Mouse (Mus musculus): ENCODE results near the gene Cfap97d1. TPM values are rescaled to one million over a fixed set of nuclear protein-coding genes. Genes with fewer than 3 reads are reported as not detected.

The Cfap97d1 gene
- polyA plus RNA-seq, 1 experiment from 2014 or later: not detected

GRCm38 (mm10) chr11:102040138-102040524 lies 56.1 kb downstream of the Cfap97d1 start:
- peak; percentile 89 for ATAC-seq (ENCODE audit: borderline replicate concordance, extremely low read depth, low FRiP score, low TSS enrichment)
- H3K36me3 ChIP-seq: no peaks in the 10 kb centered on the region
- no peak overlapping the region for H3K4me3 ChIP-seq
- WGBS: 1% methylated on average over 9 of the region's 9 CpGs
- H3K27ac ChIP-seq: no peak overlapping the region
- H3K4me1 ChIP-seq: peaks cover 6% of the 10 kb centered on the region; the same call in 1 of the 2 replicates
- no peaks in the 10 kb centered on the region for H3K9me3 ChIP-seq
- H3K27me3 ChIP-seq: 0 out of 2 replicates have a peak, but pooled peaks cover 6% of the 10 kb centered on the region
- H3K9ac ChIP-seq: no peak overlapping the region
- H3K4me2 ChIP-seq: no peak overlapping the region

GRCm38 (mm10) chr11:102040646-102041045 lies 56.6 kb downstream of the Cfap97d1 start:
- 70% methylated on average over 4 of the region's 4 CpGs for WGBS
- H3K27ac ChIP-seq: no peak overlapping the region
- no peak overlapping the region for H3K9ac ChIP-seq
- H3K36me3 ChIP-seq: no peaks in the 10 kb centered on the region
- 0 out of 2 replicates have a peak, but pooled peaks cover 6% of the 10 kb centered on the region for H3K27me3 ChIP-seq
- H3K9me3 ChIP-seq: peaks cover 3% of the 10 kb centered on the region; the same call in 1 of the 2 replicates
- H3K4me1 ChIP-seq: peaks cover 6% of the 10 kb centered on the region; the same call in 1 of the 2 replicates
- ATAC-seq (ENCODE audit: borderline replicate concordance, extremely low read depth, low FRiP score, low TSS enrichment): 0 out of 2 replicates have a peak, but pooled peaks have one; percentile 7
- H3K4me2 ChIP-seq: no peak overlapping the region
- H3K4me3 ChIP-seq: no peak overlapping the region

- Histone ChIP-seq H3K36me3 (no peaks in the 10 kb centered on the region), H3K4me1 (peaks cover 6% of the 10 kb centered on the region; the same call in 1 of the 2 replicates), H3K27me3 (0 out of 2 replicates have a peak, but pooled peaks cover 6% of the 10 kb centered on the region), H3K27ac (no peak within 1 kb of the TSS), H3K9ac (no peak within 1 kb of the TSS), H3K4me3 (no peak within 1 kb of the TSS), H3K4me2 (no peak within 1 kb of the TSS), H3K9me3 (peaks cover 4% of the 10 kb centered on the region; the same call in 1 of the 2 replicates)
- 60% methylated on average over 5 of the region's 5 CpGs for WGBS
- ATAC-seq (ENCODE audit: borderline replicate concordance, extremely low read depth, low FRiP score, low TSS enrichment): no peak; the same call in 1 of the 2 replicates
These were observed 57.4 kb downstream of the Cfap97d1 start, which contains the start of gene Cd300lg for GRCm38 (mm10) chr11:102041350-102041949. Gene Cd300lg, plus strand, starts transcription at chr11:102041509.

Other genes starting within 250 kb of the Cfap97d1 start
- 12.5 and 12.9 TPM in 2 replicates for gene Etv4, start 198.9 kb upstream of the Cfap97d1 start, polyA plus RNA-seq (2015; fragmentation: Nextera tagmentation; extraction: Ambion mirVana)
- gene Meox1, start 89.9 kb upstream of the Cfap97d1 start, polyA plus RNA-seq (2015; fragmentation: Nextera tagmentation; extraction: Ambion mirVana): 10.3 and 10.4 TPM in 2 replicates
- gene Sost, start 17.3 kb upstream of the Cfap97d1 start, polyA plus RNA-seq (2015; fragmentation: Nextera tagmentation; extraction: Ambion mirVana): 0.44 and 0.52 TPM in 2 replicates
- gene Dusp3, start 2.7 kb downstream of the Cfap97d1 start, polyA plus RNA-seq (2015; fragmentation: Nextera tagmentation; extraction: Ambion mirVana): 18.8 and 20.0 TPM in 2 replicates
- gene Mpp3, start 44.2 kb downstream of the Cfap97d1 start, polyA plus RNA-seq (2015; fragmentation: Nextera tagmentation; extraction: Ambion mirVana): 3.8 and 3.9 TPM in 2 replicates
- gene Cd300lg, start 57.2 kb downstream of the Cfap97d1 start, polyA plus RNA-seq (2015; fragmentation: Nextera tagmentation; extraction: Ambion mirVana): 0.59 and 0.63 TPM in 2 replicates
- gene Mpp2, start 104.2 kb downstream of the Cfap97d1 start, polyA plus RNA-seq (2015; fragmentation: Nextera tagmentation; extraction: Ambion mirVana): 5.8 and 6.9 TPM in 2 replicates
- gene Ppy, start 117.0 kb downstream of the Cfap97d1 start, polyA plus RNA-seq (2015; fragmentation: Nextera tagmentation; extraction: Ambion mirVana): not detected in 2 replicates
- gene Pyy, start 123.6 kb downstream of the Cfap97d1 start, polyA plus RNA-seq (2015; fragmentation: Nextera tagmentation; extraction: Ambion mirVana): not detected in 2 replicates
- gene Nags, start 161.2 kb downstream of the Cfap97d1 start, polyA plus RNA-seq (2015; fragmentation: Nextera tagmentation; extraction: Ambion mirVana): 0.46 and 0.67 TPM in 2 replicates
- gene Tmem101, start 172.1 kb downstream of the Cfap97d1 start, polyA plus RNA-seq (2015; fragmentation: Nextera tagmentation; extraction: Ambion mirVana): 31.9 and 36.5 TPM in 2 replicates
- 112 and 136 TPM in 2 replicates for gene Lsm12, start 201.0 kb downstream of the Cfap97d1 start, polyA plus RNA-seq (2015; fragmentation: Nextera tagmentation; extraction: Ambion mirVana)
- 31.5 and 33.3 TPM in 2 replicates for gene G6pc3, start 205.3 kb downstream of the Cfap97d1 start, polyA plus RNA-seq (2015; fragmentation: Nextera tagmentation; extraction: Ambion mirVana)
- 71.3 and 76.7 TPM in 2 replicates for gene Hdac5, start 245.9 kb downstream of the Cfap97d1 start, polyA plus RNA-seq (2015; fragmentation: Nextera tagmentation; extraction: Ambion mirVana)